18 mouse cellular contexts compared by ENCODE assay signal in genomic region chrX:111671685-111672084, GRCm38 (mm10). TPM values are rescaled to one million over a fixed set of nuclear protein-coding genes. Genes with fewer than 3 reads are reported as not detected.
"Had no signal": no experiment of that assay in that cellular context is flagged by ENCODE, and none has a peak within 500 bp of the region (broad histone marks: within the 10 kb centered on the region; RNA-seq: fewer than 3 reads in every experiment).

No protein-coding gene starts in this region.

- H3K4me3 ChIP-seq: kidney, embryonic 15.5 days; left cerebral cortex, adult 2 months; liver, embryonic 15.5 days; myocyte; neural tube, embryonic 13.5 days; stomach, embryonic 15.5 days had no signal

- H3K9me3 ChIP-seq: kidney, embryonic 15.5 days; liver, embryonic 15.5 days; neural tube, embryonic 13.5 days; stomach, embryonic 15.5 days had no signal

- H3K27me3 ChIP-seq: kidney, embryonic 15.5 days; liver, embryonic 15.5 days; neural tube, embryonic 13.5 days; stomach, embryonic 15.5 days had no signal

- ATAC-seq: midbrain, embryonic 16.5 days had no signal

- H3K4me1 ChIP-seq: kidney, embryonic 15.5 days; liver, embryonic 15.5 days; neural tube, embryonic 13.5 days; stomach, embryonic 15.5 days had no signal

- H3K4me2 ChIP-seq: kidney, embryonic 15.5 days; liver, embryonic 11.5 days; liver, embryonic 15.5 days; neural tube, embryonic 13.5 days; stomach, embryonic 15.5 days had no signal

- H3K9ac ChIP-seq: kidney, embryonic 15.5 days; liver, embryonic 15.5 days; neural tube, embryonic 13.5 days; stomach, embryonic 15.5 days had no signal

- H3K27ac ChIP-seq: kidney, embryonic 15.5 days; left cerebral cortex, adult 2 months; liver, embryonic 15.5 days; macrophage; neural tube, embryonic 13.5 days; stomach, embryonic 15.5 days had no signal

- H3K36me3 ChIP-seq: kidney, embryonic 15.5 days; liver, embryonic 15.5 days; neural tube, embryonic 13.5 days; stomach, embryonic 15.5 days had no signal

- DNase-seq: kidney, adult 8-10 months; kidney, postnatal 10 days; kidney, postnatal 36 days; layer of hippocampus, postnatal 36 days; lung, adult 18-20 months; retina, postnatal 1 day; right cerebral cortex, postnatal 25 days; spleen, adult 18-20 months; thymus, postnatal 25 days had no signal

RNA-seq across cellular contexts. Expression of gene Hdx, which starts 25.2 kb away (rescaled TPM):
- polyA plus RNA-seq: macrophage, myocyte had no signal
